Comparison of ENCODE assay signal across 16 mouse cellular contexts in genomic region chr17:14387261-14387660, GRCm38 (mm10).
"Had no signal": no experiment of that assay in that cellular context is flagged by ENCODE, and none has a peak within 500 bp of the region (broad histone marks: within the 10 kb centered on the region; RNA-seq: fewer than 3 reads in every experiment).

No protein-coding gene starts in this region.

- H3K36me3 ChIP-seq: neural tube, embryonic 15.5 days had no signal

- H3K27me3 ChIP-seq: neural tube, embryonic 15.5 days had no signal

- DNase-seq: kidney, adult 11 months; kidney, adult 9 months; kidney, postnatal 36 days; lung, adult 2 months; lung, postnatal 10 days; lung, postnatal 4 days; right cerebral cortex, adult 18-20 months; right cerebral cortex, postnatal 25 days; thymus, postnatal 4 days had no signal

- H3K4me2 ChIP-seq: midbrain, embryonic 11.5 days; neural tube, embryonic 15.5 days had no signal

- H3K9me3 ChIP-seq: neural tube, embryonic 15.5 days had no signal

- H3K4me3 ChIP-seq: layer of hippocampus, adult 2 months; myocyte; neural tube, embryonic 15.5 days had no signal

- H3K4me1 ChIP-seq: neural tube, embryonic 15.5 days had no signal

- H3K9ac ChIP-seq: liver, embryonic 14.5 days; neural tube, embryonic 15.5 days had no signal

- H3K27ac ChIP-seq: kidney, postnatal 0 days; layer of hippocampus, adult 2 months; liver, embryonic 14.5 days; neural tube, embryonic 15.5 days; stomach, postnatal 0 days had no signal
